Mouse (Mus musculus) liver, embryonic 14.5 days (tissue): Measurements from ENCODE around the gene Slx1b.

Experiments used
- CTCF ChIP-seq: IDR thresholded peaks from 2 replicates; pipeline ENCODE4 v1.5.1; 2016; ENCODE audit warnings: antibody characterized with exemption, low read depth, control low read depth
- EP300 ChIP-seq: IDR thresholded peaks from 2 replicates; pipeline ENCODE4 v1.6.1; 2016; ENCODE audit warnings: antibody characterized with exemption, low read depth

DNA sequence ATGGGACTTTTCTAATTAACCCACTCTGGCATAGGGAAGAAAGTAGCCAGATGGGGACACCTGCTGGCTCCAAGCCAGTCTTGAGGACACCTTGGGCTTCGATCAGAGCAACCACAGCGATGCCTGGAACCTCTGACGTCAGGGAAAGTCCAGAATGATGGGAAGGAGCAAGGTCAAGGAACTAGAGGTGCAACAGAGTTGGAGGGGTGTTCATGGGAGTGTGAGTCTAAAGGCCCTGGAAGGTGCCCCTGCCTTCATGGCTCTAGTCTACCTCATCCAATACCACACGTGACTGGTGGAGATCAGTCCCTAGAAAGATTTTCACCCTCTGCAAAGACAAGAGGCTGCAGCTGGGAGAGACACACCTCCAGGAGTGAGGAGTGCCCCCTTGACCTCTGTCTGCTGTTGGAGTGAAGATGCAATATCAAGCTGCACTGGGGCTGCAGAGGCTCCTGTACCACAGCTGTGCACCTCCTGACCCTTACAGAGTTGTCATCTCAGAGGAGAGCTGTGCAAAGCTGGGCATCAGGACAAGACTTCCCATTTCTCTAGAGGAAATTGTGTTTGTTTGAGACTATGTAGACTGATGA is 18.9 kb downstream of the Slx1b start:
- no peak for TF ChIP-seq CTCF
- no peak for TF ChIP-seq EP300
